1 mouse cellular context compared by ENCODE assay signal in genomic region chr14:32817258-32817657, GRCm38 (mm10).
TF ChIP-seq lines count a peak whose summit lies in the region.

No protein-coding gene starts in this region.

TF ChIP-seq in CH12.LX, 34 proteins besides CTCF, POLR2A, EP300 and RAD21:
- no peak for TF ChIP-seq NELFE (IDR thresholded peaks at IDR 0.05; ENCODE audit: low read depth, low read length)
- TF ChIP-seq E2F4 (IDR thresholded peaks at IDR 0.05; ENCODE audit: insufficient replicate concordance, low read depth, low read length), result no peak
- TF ChIP-seq KAT2A (IDR thresholded peaks at IDR 0.05; ENCODE audit: insufficient replicate concordance, low read length), result no peak
- no peak for TF ChIP-seq GABPA (IDR thresholded peaks at IDR 0.05; ENCODE audit: insufficient replicate concordance, low read depth, low read length)
- no peak for TF ChIP-seq ZKSCAN1 (IDR thresholded peaks at IDR 0.05; ENCODE audit: borderline replicate concordance, low read depth, low read length)
- TF ChIP-seq UBTF (IDR thresholded peaks at IDR 0.05; ENCODE audit: low read depth, low read length), result no peak
- TF ChIP-seq ETS1 (conservative IDR thresholded peaks at IDR 0.05; ENCODE audit: low read depth, low read length), result no peak
- no peak for TF ChIP-seq USF1 (IDR thresholded peaks at IDR 0.05; ENCODE audit: low read depth, low read length)
- TF ChIP-seq POLR2AphosphoS2 (IDR thresholded peaks at IDR 0.05; ENCODE audit: low read depth, low read length), result no peak
- TF ChIP-seq JUND (conservative IDR thresholded peaks at IDR 0.05; ENCODE audit: low read depth, low read length), result no peak
- no peak for TF ChIP-seq SIN3A (IDR thresholded peaks at IDR 0.05; ENCODE audit: low read length)
- no peak for TF ChIP-seq BHLHE40 (IDR thresholded peaks at IDR 0.05; ENCODE audit: low read depth, low read length)
- no peak for TF ChIP-seq SMC3 (IDR thresholded peaks at IDR 0.05; ENCODE audit: low read depth, low read length)
